Mouse (Mus musculus): ENCODE measurements at regions not wholly inside any gene's neighbourhood (a gene's known extent, or its start where the extent isn't known, plus 50 kb on each side); places are given as distances from the start of the nearest gene placed in this dataset.

- DNase-seq: no peak
These were observed 501.5 kb downstream of the Rab28 start for GRCm38 (mm10) chr5:41206462-41206861.

- DNase-seq: no peak
These were observed 503.5 kb downstream of the Rab28 start for GRCm38 (mm10) chr5:41204417-41204816.

- no peak for DNase-seq
These were observed 520.8 kb downstream of the Rab28 start for GRCm38 (mm10) chr5:41187193-41187592.

- DNase-seq: no peak
These were observed 530.7 kb downstream of the Rab28 start for GRCm38 (mm10) chr5:41177220-41177619.

- no peak for DNase-seq
These were observed 541.9 kb downstream of the Rab28 start for GRCm38 (mm10) chr5:41165870-41166626.

- DNase-seq: peak; percentile 78
These were observed 582.9 kb downstream of the Rab28 start for GRCm38 (mm10) chr5:41125050-41125449.

- peak; percentile 36 for DNase-seq
These were observed 590.3 kb downstream of the Rab28 start for GRCm38 (mm10) chr5:41117658-41118057.

- peak; percentile 18 for DNase-seq
These were observed 620.2 kb downstream of the Rab28 start for GRCm38 (mm10) chr5:41087773-41088172.

GRCm38 (mm10) chr5:41076412-41076811 lies 631.5 kb downstream of the Rab28 start:
- DNase-seq: no peak

- no peak for DNase-seq
These were observed 646.3 kb downstream of the Rab28 start for GRCm38 (mm10) chr5:41061646-41062045.

GRCm38 (mm10) chr5:41061222-41061621 lies 646.7 kb downstream of the Rab28 start:
- DNase-seq: peak; percentile 36

- DNase-seq: no peak
These were observed 649.9 kb downstream of the Rab28 start for GRCm38 (mm10) chr5:41058015-41058414.

- DNase-seq: peak; percentile 69
These were observed 656.0 kb downstream of the Rab28 start for GRCm38 (mm10) chr5:41051948-41052347.

GRCm38 (mm10) chr5:41048515-41048914 lies 659.4 kb downstream of the Rab28 start:
- no peak for DNase-seq

GRCm38 (mm10) chr5:41045221-41045620 lies 662.7 kb downstream of the Rab28 start:
- no peak for DNase-seq

- DNase-seq: peak; percentile 75
These were observed 663.5 kb downstream of the Rab28 start for GRCm38 (mm10) chr5:41044465-41044864.

- DNase-seq: no peak
These were observed 669.2 kb downstream of the Rab28 start for GRCm38 (mm10) chr5:41038790-41039189.

GRCm38 (mm10) chr5:41006692-41007091 lies 701.3 kb downstream of the Rab28 start:
- DNase-seq: peak; percentile 61

GRCm38 (mm10) chr5:40986562-40986961 lies 721.4 kb downstream of the Rab28 start:
- DNase-seq: peak; percentile 11

GRCm38 (mm10) chr5:40974892-40975291 lies 733.1 kb downstream of the Rab28 start:
- DNase-seq: no peak

- peak; percentile 78 for DNase-seq
These were observed 754.9 kb downstream of the Rab28 start for GRCm38 (mm10) chr5:40952901-40953595.

GRCm38 (mm10) chr5:40929127-40929526 lies 778.8 kb downstream of the Rab28 start:
- no peak for DNase-seq

- DNase-seq: no peak
These were observed 787.0 kb downstream of the Rab28 start for GRCm38 (mm10) chr5:40920920-40921319.

- no peak for DNase-seq
These were observed 799.2 kb downstream of the Rab28 start for GRCm38 (mm10) chr5:40908803-40909202.
